Mouse (Mus musculus): ENCODE results near the gene Adamts15. TPM values are rescaled to one million over a fixed set of nuclear protein-coding genes. Genes with fewer than 3 reads are reported as not detected.

Adamts15 gene
- polyA plus RNA-seq, 1 experiment from 2014 or later, result 8.4 TPM

DNA sequence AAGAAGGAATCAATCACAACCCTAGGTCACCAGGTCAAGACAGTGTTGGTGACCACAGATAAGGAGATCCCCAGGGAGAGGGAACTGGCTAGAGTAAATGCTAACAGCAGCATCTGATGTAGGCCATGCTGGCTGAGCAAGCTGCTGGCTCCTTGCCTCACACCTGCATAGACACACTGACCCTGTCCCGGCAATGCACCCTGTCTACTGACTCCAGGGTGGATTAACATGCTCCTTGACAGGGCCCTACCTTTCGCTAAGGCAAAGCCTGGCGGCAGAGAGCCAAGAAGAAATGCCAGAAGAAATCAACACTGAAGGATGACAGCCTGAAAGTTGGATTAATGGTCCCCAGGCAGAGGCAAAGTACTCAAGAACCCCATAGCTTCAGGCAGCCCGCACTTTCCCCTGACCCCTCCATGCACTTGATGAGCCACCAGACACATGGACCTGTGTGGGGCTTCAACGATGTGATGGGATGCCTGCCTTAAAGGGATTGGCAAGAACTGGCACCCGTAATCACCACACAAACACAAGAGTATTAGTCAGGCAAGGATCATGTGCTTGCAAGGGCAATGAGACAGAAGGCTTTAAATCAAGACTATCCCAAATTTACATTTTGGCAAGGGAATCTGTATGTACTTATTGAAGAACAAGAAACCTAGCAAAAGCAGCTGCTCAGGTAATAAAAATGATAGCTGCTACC is 5.8 kb downstream of the Adamts15 start:
- Histone ChIP-seq H3K9me3 (ENCODE audit: control insufficient read depth, low read length) (no peaks in the 10 kb centered on the region), H3K36me3 (ENCODE audit: control insufficient read depth, insufficient read depth, low read length) (no peaks in the 10 kb centered on the region), H3K4me3 (ENCODE audit: low read depth, low read length) (no peak overlapping the region), H3K4me2 (ENCODE audit: low read depth, low read length, severe bottlenecking) (no peak overlapping the region), H3K27me3 (ENCODE audit: control insufficient read depth, insufficient read depth, low read length) (peaks cover 11% of the 10 kb centered on the region), H3K4me1 (replicated peaks; ENCODE audit: control insufficient read depth, insufficient read depth, low read length) (peaks cover 1% of the 10 kb centered on the region; the same call in 1 of the 2 replicates), H3K9ac (ENCODE audit: low read length) (no peak overlapping the region), H3K27ac (ENCODE audit: low read depth, low read length) (no peak overlapping the region)
- DNase-seq (ENCODE audit: low spot score), result no peak
- ATAC-seq (replicated peaks; ENCODE audit: low FRiP score), result no peak
- WGBS, result 90% methylated on average over 6 of the region's 6 CpGs

DNA sequence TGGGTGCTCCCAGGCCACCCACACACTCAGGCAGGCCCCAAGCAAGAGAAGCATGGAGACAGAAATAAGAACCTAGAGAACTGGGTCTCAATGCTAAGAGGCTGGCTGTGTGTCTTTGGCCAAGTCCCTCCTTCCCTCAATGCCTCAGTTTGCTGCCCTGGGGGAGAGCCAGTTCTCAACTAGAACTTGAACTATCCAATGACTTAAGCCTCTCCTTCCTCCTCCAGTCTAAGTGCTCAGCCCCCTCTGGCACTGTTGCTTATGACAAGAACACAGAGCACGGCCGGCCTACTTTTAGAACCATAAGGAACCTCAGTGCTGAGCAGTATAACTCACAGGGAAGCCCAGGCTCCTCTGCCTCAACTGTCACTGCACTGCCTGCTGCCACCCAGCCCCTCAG is 8.0 kb downstream of the Adamts15 start:
- Histone ChIP-seq H3K36me3 (ENCODE audit: control insufficient read depth, insufficient read depth, low read length) (no peaks in the 10 kb centered on the region), H3K27ac (ENCODE audit: low read depth, low read length) (no peak overlapping the region), H3K9me3 (ENCODE audit: control insufficient read depth, low read length) (no peaks in the 10 kb centered on the region), H3K27me3 (ENCODE audit: control insufficient read depth, insufficient read depth, low read length) (no peaks in the 10 kb centered on the region), H3K4me2 (ENCODE audit: low read depth, low read length, severe bottlenecking) (no peak overlapping the region), H3K4me3 (ENCODE audit: low read depth, low read length) (no peak overlapping the region), H3K4me1 (replicated peaks; ENCODE audit: control insufficient read depth, insufficient read depth, low read length) (no peaks in the 10 kb centered on the region), H3K9ac (ENCODE audit: low read length) (no peak overlapping the region)
- ATAC-seq (replicated peaks; ENCODE audit: low FRiP score), result no peak
- WGBS, result 90% methylated on average over 2 of the region's 2 CpGs
- DNase-seq (ENCODE audit: low spot score), result no peak

DNA sequence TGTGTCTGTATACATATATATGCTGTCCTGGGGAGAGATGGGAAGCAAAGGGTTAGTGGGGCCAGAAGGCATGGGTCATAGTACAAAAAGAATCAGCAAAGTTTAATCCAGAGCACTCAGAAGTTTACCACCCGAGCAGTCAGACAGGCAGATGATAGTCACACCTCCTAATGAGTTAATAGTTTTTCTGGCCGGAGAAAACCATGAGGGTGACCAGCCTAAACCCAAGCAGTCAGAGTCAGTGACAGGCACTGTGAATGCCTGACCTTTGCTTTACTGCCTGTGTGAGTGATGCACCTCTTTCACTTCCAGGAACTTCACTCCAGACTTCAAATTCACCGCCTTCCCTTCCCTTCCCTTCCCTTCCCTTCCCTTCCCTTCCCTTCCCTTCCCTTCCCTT is 8.8 kb downstream of the Adamts15 start:
- H3K27me3 ChIP-seq (ENCODE audit: control insufficient read depth, insufficient read depth, low read length), result no peaks in the 10 kb centered on the region
- H3K36me3 ChIP-seq (ENCODE audit: control insufficient read depth, insufficient read depth, low read length), result no peaks in the 10 kb centered on the region
- no peaks in the 10 kb centered on the region for H3K9me3 ChIP-seq (ENCODE audit: control insufficient read depth, low read length)
- no peak overlapping the region for H3K9ac ChIP-seq (ENCODE audit: low read length)
- no peak overlapping the region for H3K4me3 ChIP-seq (ENCODE audit: low read depth, low read length)
- no peak overlapping the region for H3K27ac ChIP-seq (ENCODE audit: low read depth, low read length)
- 77% methylated on average over 3 of the region's 3 CpGs for WGBS
- H3K4me2 ChIP-seq (ENCODE audit: low read depth, low read length, severe bottlenecking), result no peak overlapping the region
- no peaks in the 10 kb centered on the region for H3K4me1 ChIP-seq (replicated peaks; ENCODE audit: control insufficient read depth, insufficient read depth, low read length)
- no peak for DNase-seq (ENCODE audit: low spot score)
- no peak for ATAC-seq (replicated peaks; ENCODE audit: low FRiP score)

DNA sequence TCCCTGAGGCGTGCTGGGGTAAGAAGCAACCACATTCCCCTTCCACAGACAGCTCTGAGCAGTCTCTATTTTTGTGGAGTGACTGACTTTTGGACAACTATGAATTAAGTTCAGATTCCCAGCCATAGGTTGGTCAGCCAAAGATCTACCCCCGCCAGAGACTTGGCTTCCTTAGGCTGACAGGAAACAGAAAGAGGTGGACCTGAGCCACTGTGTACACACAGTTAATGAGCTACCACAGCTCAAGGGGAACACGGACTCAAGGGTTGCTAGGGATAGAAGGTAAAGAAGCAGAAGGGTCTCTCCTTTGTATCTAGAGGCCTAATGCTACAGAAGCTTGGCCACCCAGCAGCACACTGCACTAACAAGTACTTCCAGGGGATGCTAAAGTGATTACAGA is 10.1 kb downstream of the Adamts15 start:
- 74% methylated on average over 3 of the region's 3 CpGs for WGBS
- ATAC-seq (replicated peaks; ENCODE audit: low FRiP score) (no peak), DNase-seq (ENCODE audit: low spot score) (no peak)
- Histone ChIP-seq H3K4me1 (replicated peaks; ENCODE audit: control insufficient read depth, insufficient read depth, low read length) (no peaks in the 10 kb centered on the region), H3K9me3 (ENCODE audit: control insufficient read depth, low read length) (no peaks in the 10 kb centered on the region), H3K4me3 (ENCODE audit: low read depth, low read length) (no peak overlapping the region), H3K4me2 (ENCODE audit: low read depth, low read length, severe bottlenecking) (no peak overlapping the region), H3K36me3 (ENCODE audit: control insufficient read depth, insufficient read depth, low read length) (no peaks in the 10 kb centered on the region), H3K9ac (ENCODE audit: low read length) (no peak overlapping the region), H3K27ac (ENCODE audit: low read depth, low read length) (no peak overlapping the region), H3K27me3 (ENCODE audit: control insufficient read depth, insufficient read depth, low read length) (no peaks in the 10 kb centered on the region)

DNA sequence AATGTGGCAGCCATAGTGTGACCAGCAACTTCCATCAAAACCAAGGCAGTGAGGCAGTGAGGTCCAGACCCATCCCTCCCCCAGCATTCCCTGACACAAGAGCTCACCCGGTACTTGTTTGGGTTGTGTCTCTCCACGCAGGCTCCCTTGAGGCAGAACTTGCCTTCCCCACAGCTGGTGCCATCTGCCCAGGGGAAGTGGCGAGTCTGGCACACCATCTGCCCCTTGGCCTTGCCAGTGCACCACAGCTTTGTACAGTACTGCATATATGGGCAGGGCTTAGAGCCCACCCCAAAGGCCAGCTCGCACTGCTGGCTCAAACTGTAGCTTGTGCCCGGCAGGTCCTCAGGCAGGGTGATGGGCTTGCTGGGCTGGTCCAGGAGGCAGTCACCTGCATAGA is 11.8 kb downstream of the Adamts15 start:
- H3K36me3 ChIP-seq (ENCODE audit: control insufficient read depth, insufficient read depth, low read length), result no peaks in the 10 kb centered on the region
- no peaks in the 10 kb centered on the region for H3K4me1 ChIP-seq (replicated peaks; ENCODE audit: control insufficient read depth, insufficient read depth, low read length)
- no peaks in the 10 kb centered on the region for H3K27me3 ChIP-seq (ENCODE audit: control insufficient read depth, insufficient read depth, low read length)
- no peak for DNase-seq (ENCODE audit: low spot score)
- H3K9ac ChIP-seq (ENCODE audit: low read length), result no peak overlapping the region
- H3K9me3 ChIP-seq (ENCODE audit: control insufficient read depth, low read length), result no peaks in the 10 kb centered on the region
- no peak for ATAC-seq (replicated peaks; ENCODE audit: low FRiP score)
- no peak overlapping the region for H3K27ac ChIP-seq (ENCODE audit: low read depth, low read length)
- H3K4me3 ChIP-seq (ENCODE audit: low read depth, low read length), result no peak overlapping the region
- 91% methylated on average over 5 of the region's 5 CpGs for WGBS
- no peak overlapping the region for H3K4me2 ChIP-seq (ENCODE audit: low read depth, low read length, severe bottlenecking)

DNA sequence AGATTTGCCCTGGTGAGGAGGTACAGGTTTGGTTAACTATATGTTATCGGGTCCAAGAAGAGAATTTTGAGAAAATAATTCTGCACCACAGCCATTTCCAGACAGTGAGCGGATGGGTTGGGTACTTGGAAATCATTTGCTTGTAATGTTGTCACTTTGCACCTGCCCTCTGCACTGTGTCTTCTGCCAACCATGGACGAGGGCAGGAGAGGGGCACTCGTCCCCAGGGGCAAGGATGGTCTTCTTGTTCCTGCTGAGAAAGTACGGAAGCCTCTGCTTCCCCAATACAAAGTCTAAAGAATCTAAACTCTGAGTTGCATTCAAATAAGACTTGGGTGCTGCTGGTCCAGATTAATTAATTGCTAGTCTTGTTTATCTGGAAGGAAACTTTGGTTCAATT is 13.3 kb downstream of the Adamts15 start:
- Histone ChIP-seq H3K9me3 (ENCODE audit: control insufficient read depth, low read length) (no peaks in the 10 kb centered on the region), H3K36me3 (ENCODE audit: control insufficient read depth, insufficient read depth, low read length) (no peaks in the 10 kb centered on the region), H3K27ac (ENCODE audit: low read depth, low read length) (no peak overlapping the region), H3K4me3 (ENCODE audit: low read depth, low read length) (no peak overlapping the region), H3K27me3 (ENCODE audit: control insufficient read depth, insufficient read depth, low read length) (no peaks in the 10 kb centered on the region), H3K4me2 (ENCODE audit: low read depth, low read length, severe bottlenecking) (no peak overlapping the region), H3K4me1 (replicated peaks; ENCODE audit: control insufficient read depth, insufficient read depth, low read length) (no peaks in the 10 kb centered on the region), H3K9ac (ENCODE audit: low read length) (no peak overlapping the region)
- DNase-seq (ENCODE audit: low spot score) (no peak), ATAC-seq (replicated peaks; ENCODE audit: low FRiP score) (no peak)
- 84% methylated on average over 5 of the region's 5 CpGs for WGBS

DNA sequence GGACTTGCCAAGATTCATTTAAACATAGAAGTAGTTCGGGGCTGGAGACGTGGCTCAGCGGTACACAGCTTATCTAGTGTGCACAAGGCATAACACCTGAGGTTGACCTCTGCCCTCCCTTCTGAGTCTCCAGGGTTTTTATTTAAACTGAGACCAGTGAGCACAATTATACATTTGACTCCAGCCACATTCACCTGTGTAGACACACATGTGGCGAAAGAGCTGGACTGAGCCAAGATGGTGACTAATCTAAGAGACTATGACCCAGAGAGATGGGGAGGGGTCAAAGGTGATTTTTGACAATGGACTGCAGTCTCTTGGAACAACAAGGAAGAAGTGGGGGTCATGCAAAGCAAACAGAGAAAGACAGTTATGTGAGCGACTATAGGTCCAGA is 14.0 kb downstream of the Adamts15 start:
- Histone ChIP-seq H3K4me2 (ENCODE audit: low read depth, low read length, severe bottlenecking) (no peak overlapping the region), H3K9me3 (ENCODE audit: control insufficient read depth, low read length) (no peaks in the 10 kb centered on the region), H3K4me1 (replicated peaks; ENCODE audit: control insufficient read depth, insufficient read depth, low read length) (no peaks in the 10 kb centered on the region), H3K36me3 (ENCODE audit: control insufficient read depth, insufficient read depth, low read length) (no peaks in the 10 kb centered on the region), H3K27me3 (ENCODE audit: control insufficient read depth, insufficient read depth, low read length) (no peaks in the 10 kb centered on the region), H3K27ac (ENCODE audit: low read depth, low read length) (no peak overlapping the region), H3K4me3 (ENCODE audit: low read depth, low read length) (no peak overlapping the region), H3K9ac (ENCODE audit: low read length) (no peak overlapping the region)
- DNase-seq (ENCODE audit: low spot score), result no peak
- WGBS, result 93% methylated on average over 5 of the region's 5 CpGs
- ATAC-seq (replicated peaks; ENCODE audit: low FRiP score), result no peak

DNA sequence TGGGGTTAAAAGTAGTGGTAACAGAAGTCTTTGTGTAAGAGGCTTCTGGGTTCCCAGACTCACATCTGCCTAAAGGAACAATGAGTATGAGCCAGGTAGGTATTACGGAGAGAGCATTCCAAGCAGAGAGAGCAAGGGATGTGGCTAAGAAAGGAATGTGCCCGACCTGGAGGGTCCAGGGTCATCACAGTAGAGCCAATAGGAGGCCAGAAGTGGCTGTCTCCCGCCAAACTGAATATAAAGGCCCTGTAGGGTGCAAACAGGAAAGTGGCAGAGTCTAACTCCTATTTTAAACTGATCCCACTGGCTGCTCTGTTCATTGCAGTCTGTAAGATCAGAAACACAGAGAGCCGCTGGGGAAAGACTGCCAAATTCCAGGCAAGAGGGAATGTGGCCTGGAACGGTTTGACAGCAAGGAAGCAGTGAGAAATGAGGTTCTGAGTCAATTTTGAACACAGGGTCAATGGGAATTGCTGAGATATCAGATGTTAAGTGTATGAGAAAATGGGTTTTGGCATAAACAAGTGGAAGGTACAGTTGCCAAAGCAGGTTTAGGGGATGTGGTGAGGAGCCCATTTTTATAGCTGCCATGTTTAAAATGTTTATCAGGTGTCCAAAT is 14.5 kb downstream of the Adamts15 start:
- DNase-seq (ENCODE audit: low spot score) (no peak), ATAC-seq (replicated peaks; ENCODE audit: low FRiP score) (no peak)
- Histone ChIP-seq H3K4me3 (ENCODE audit: low read depth, low read length) (no peak overlapping the region), H3K27me3 (ENCODE audit: control insufficient read depth, insufficient read depth, low read length) (no peaks in the 10 kb centered on the region), H3K4me1 (replicated peaks; ENCODE audit: control insufficient read depth, insufficient read depth, low read length) (no peaks in the 10 kb centered on the region), H3K4me2 (ENCODE audit: low read depth, low read length, severe bottlenecking) (no peak overlapping the region), H3K9me3 (ENCODE audit: control insufficient read depth, low read length) (no peaks in the 10 kb centered on the region), H3K27ac (ENCODE audit: low read depth, low read length) (no peak overlapping the region), H3K9ac (ENCODE audit: low read length) (no peak overlapping the region), H3K36me3 (ENCODE audit: control insufficient read depth, insufficient read depth, low read length) (no peaks in the 10 kb centered on the region)
- WGBS, result 49% methylated on average over 5 of the region's 5 CpGs

DNA sequence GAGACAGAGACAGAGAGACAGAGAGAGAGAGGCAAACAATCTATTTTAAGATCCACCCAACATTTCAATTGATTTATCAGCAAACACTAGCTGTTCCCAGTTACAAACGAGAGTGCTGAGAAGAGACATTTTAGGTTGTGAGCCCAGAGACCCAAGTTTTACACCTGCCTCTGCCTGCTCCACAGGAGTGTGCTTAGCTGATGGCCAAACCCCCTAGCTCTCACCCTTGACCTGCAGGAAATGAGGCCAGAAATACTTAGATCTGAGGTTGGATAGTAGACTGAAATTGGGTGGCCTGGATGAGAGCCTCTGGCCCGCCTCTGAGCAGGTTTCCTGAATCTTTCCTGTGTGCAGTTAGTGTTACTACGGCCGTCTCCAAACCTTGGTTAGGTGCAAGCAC is 15.8 kb downstream of the Adamts15 start:
- no peak for ATAC-seq (replicated peaks; ENCODE audit: low FRiP score)
- 91% methylated on average over 4 of the region's 4 CpGs for WGBS
- no peak overlapping the region for H3K9ac ChIP-seq (ENCODE audit: low read length)

More for the DNA sequence above, 15.8 kb downstream of the Adamts15 start:
- H3K9me3 ChIP-seq (ENCODE audit: control insufficient read depth, low read length), result no peaks in the 10 kb centered on the region
- H3K27me3 ChIP-seq (ENCODE audit: control insufficient read depth, insufficient read depth, low read length), result no peaks in the 10 kb centered on the region
- H3K4me2 ChIP-seq (ENCODE audit: low read depth, low read length, severe bottlenecking), result no peak overlapping the region
- no peaks in the 10 kb centered on the region for H3K36me3 ChIP-seq (ENCODE audit: control insufficient read depth, insufficient read depth, low read length)
- no peak overlapping the region for H3K4me3 ChIP-seq (ENCODE audit: low read depth, low read length)
- H3K4me1 ChIP-seq (replicated peaks; ENCODE audit: control insufficient read depth, insufficient read depth, low read length), result no peaks in the 10 kb centered on the region
- DNase-seq (ENCODE audit: low spot score), result no peak
- no peak overlapping the region for H3K27ac ChIP-seq (ENCODE audit: low read depth, low read length)

Measured in forebrain, embryonic 11.5 days (tissue).